8 mouse cellular contexts compared by ENCODE assay signal in the genomic region with DNA sequence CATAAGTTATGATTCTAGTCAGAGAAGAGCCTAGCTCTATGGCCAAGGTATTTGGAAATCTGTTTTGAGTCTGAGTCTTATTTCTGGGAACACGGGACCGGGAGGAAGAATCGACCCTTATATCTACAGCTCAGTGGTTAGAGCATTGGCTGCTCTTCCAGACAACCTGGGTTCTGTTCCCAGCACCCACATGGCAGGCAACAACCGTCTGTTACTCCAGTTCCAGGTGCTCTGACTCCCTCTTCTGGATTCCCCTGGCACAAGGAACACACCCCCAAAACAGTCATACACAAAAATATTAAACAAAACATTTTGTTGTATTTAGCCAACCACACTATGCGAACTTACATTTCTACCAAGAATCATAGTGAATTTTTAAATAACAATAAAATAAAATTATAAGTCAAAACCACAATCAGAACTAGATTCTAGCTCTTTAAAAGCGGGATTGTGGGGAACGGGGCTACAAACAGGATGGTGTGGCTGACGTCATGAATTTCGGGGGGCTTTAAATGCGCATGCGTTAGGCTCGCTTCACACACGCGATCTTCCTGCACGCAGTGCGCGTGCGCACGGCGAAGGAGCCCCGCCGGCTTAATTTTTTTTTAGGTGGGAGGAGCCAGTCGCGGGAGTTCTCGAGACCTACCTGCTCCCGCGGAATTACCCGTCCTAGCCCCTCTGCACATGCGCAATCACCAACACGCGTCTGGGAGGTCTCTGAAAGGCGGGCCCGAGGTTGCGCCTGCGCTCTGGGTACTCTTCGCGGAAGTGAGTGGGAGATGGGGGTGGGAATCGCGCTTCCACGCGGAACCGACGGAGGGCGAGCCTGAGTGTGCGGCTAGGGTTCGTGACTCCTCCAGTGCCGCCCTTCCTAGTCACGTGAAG. TPM values are rescaled to one million over a fixed set of nuclear protein-coding genes. Genes with fewer than 3 reads are reported as not detected.
A peak's percentile ranks its signal among the peaks of the same experiment; 100 is the strongest.
DNase-seq lines count a peak whose midpoint lies in the region; ATAC-seq and TF ChIP-seq lines count a peak whose summit lies in the region.

No protein-coding gene starts in this region.

- peak overlapping the region; percentile 1; the same call in 1 of the 2 replicates for H3K9ac ChIP-seq in forebrain, embryonic 12.5 days
- peak overlapping the region; percentile 48 for H3K9ac ChIP-seq in heart, postnatal 0 days (replicated peaks; ENCODE audit: low read depth, low read length)
- peak overlapping the region; percentile 65 for H3K9ac ChIP-seq in liver, embryonic 16.5 days (ENCODE audit: low read depth, low read length)
- peak overlapping the region; percentile 62 for H3K9ac ChIP-seq in neural tube, embryonic 13.5 days

- H3K36me3 ChIP-seq in E14TG2a.4 (ENCODE audit: insufficient read depth, low read length): no peaks in the 10 kb centered on the region
- no peaks in the 10 kb centered on the region for H3K36me3 ChIP-seq in forebrain, embryonic 12.5 days (replicated peaks)
- no peaks in the 10 kb centered on the region for H3K36me3 ChIP-seq in heart, postnatal 0 days (replicated peaks; ENCODE audit: control insufficient read depth, insufficient read depth, low read length)
- no peaks in the 10 kb centered on the region for H3K36me3 ChIP-seq in liver, embryonic 16.5 days (ENCODE audit: control insufficient read depth, insufficient read depth)
- no peaks in the 10 kb centered on the region for H3K36me3 ChIP-seq in neural tube, embryonic 13.5 days
- H3K36me3 ChIP-seq in testis, adult 2 months (ENCODE audit: control insufficient read depth, insufficient read depth, low read length): no peaks in the 10 kb centered on the region

- peak overlapping the region; percentile 49 for H3K4me2 ChIP-seq in forebrain, embryonic 12.5 days
- peak overlapping the region; percentile 58 for H3K4me2 ChIP-seq in heart, postnatal 0 days (ENCODE audit: low read depth, low read length)
- H3K4me2 ChIP-seq in liver, embryonic 16.5 days (ENCODE audit: low read depth, low read length): peak overlapping the region; percentile 78
- H3K4me2 ChIP-seq in neural tube, embryonic 13.5 days: peak overlapping the region; percentile 52

- peak; percentile 72 for TF ChIP-seq POLR2A in testis, adult 2 months (IDR thresholded peaks at IDR 0.05; ENCODE audit: control insufficient read depth, low read depth, low read length)

- peak; percentile 97 for ATAC-seq in forebrain, embryonic 12.5 days (ENCODE audit: low FRiP score)
- ATAC-seq in heart, postnatal 0 days (ENCODE audit: insufficient read depth, low read depth): peak; percentile 95
- peak; percentile 98 for ATAC-seq in liver, embryonic 16.5 days (ENCODE audit: low read depth)
- ATAC-seq in neural tube, embryonic 13.5 days (ENCODE audit: low read depth): peak; percentile 93

- H3K27ac ChIP-seq in forebrain, embryonic 12.5 days: 0 out of 2 replicates have a peak overlapping the region, but pooled peaks have one; percentile 43
- peak overlapping the region; percentile 93 for H3K27ac ChIP-seq in heart, postnatal 0 days (ENCODE audit: low read depth)
- peak overlapping the region; percentile 60 for H3K27ac ChIP-seq in liver, embryonic 16.5 days (ENCODE audit: low read length)
- peak overlapping the region; percentile 62 for H3K27ac ChIP-seq in neural tube, embryonic 13.5 days (replicated peaks)
- H3K27ac ChIP-seq in testis, adult 2 months (ENCODE audit: control insufficient read depth, insufficient read depth, low read depth, low read length): peak overlapping the region; percentile 73

- H3K4me1 ChIP-seq in E14TG2a.4 (replicated peaks; ENCODE audit: low read depth, low read length): peaks cover 22% of the 10 kb centered on the region
- H3K4me1 ChIP-seq in forebrain, embryonic 12.5 days: 0 out of 2 replicates have a peak, but pooled peaks cover 2% of the 10 kb centered on the region
- H3K4me1 ChIP-seq in heart, postnatal 0 days (ENCODE audit: control insufficient read depth, insufficient read depth): 0 out of 2 replicates have a peak, but pooled peaks cover 8% of the 10 kb centered on the region
- H3K4me1 ChIP-seq in liver, embryonic 16.5 days (ENCODE audit: control insufficient read depth, low read depth, low read length): peaks cover 18% of the 10 kb centered on the region
- peaks cover 7% of the 10 kb centered on the region; the same call in 1 of the 2 replicates for H3K4me1 ChIP-seq in neural tube, embryonic 13.5 days (replicated peaks)
- peaks cover 5% of the 10 kb centered on the region for H3K4me1 ChIP-seq in testis, adult 2 months (ENCODE audit: control insufficient read depth, insufficient read depth, low read length)

- H3K4me3 ChIP-seq in E14TG2a.4 (replicated peaks; ENCODE audit: low read length): peak overlapping the region; percentile 76
- H3K4me3 ChIP-seq in forebrain, embryonic 12.5 days (replicated peaks): peak overlapping the region; percentile 31
- peak overlapping the region; percentile 39 for H3K4me3 ChIP-seq in heart, postnatal 0 days (ENCODE audit: low read depth, low read length)
- peak overlapping the region; percentile 68 for H3K4me3 ChIP-seq in liver, embryonic 16.5 days (ENCODE audit: low read depth, low read length)
- H3K4me3 ChIP-seq in neural tube, embryonic 13.5 days: peak overlapping the region; percentile 38
- peak overlapping the region; percentile 90 for H3K4me3 ChIP-seq in testis, adult 2 months (ENCODE audit: control insufficient read depth, low read depth, low read length)

- TF ChIP-seq EP300 in heart, postnatal 0 days (IDR thresholded peaks at IDR 0.05; ENCODE audit: low read depth): no peak; the same call in 1 of the 2 replicates

- H3K9me3 ChIP-seq in E14TG2a.4 (ENCODE audit: low read length): no peaks in the 10 kb centered on the region
- H3K9me3 ChIP-seq in forebrain, embryonic 12.5 days: no peaks in the 10 kb centered on the region
- no peaks in the 10 kb centered on the region for H3K9me3 ChIP-seq in heart, postnatal 0 days (replicated peaks; ENCODE audit: control insufficient read depth, low read length)
- no peaks in the 10 kb centered on the region for H3K9me3 ChIP-seq in liver, embryonic 16.5 days (replicated peaks; ENCODE audit: control insufficient read depth, low read length)
- no peaks in the 10 kb centered on the region for H3K9me3 ChIP-seq in neural tube, embryonic 13.5 days

- TF ChIP-seq CTCF in E14TG2a.4 (conservative IDR thresholded peaks at IDR 0.05; ENCODE audit: low read length): no peak
- TF ChIP-seq CTCF in heart, postnatal 0 days (IDR thresholded peaks at IDR 0.05; ENCODE audit: low read depth): peak; percentile 35
- TF ChIP-seq CTCF in testis, adult 2 months (IDR thresholded peaks at IDR 0.05; ENCODE audit: control insufficient read depth, insufficient read depth, insufficient replicate concordance, low read depth, low read length): peak; percentile 21; the same call in 1 of the 2 replicates

- no peaks in the 10 kb centered on the region for H3K27me3 ChIP-seq in E14TG2a.4 (ENCODE audit: insufficient read depth, low read length)
- no peaks in the 10 kb centered on the region for H3K27me3 ChIP-seq in forebrain, embryonic 12.5 days
- H3K27me3 ChIP-seq in heart, postnatal 0 days (ENCODE audit: control insufficient read depth, insufficient read depth, low read length): no peaks in the 10 kb centered on the region
- H3K27me3 ChIP-seq in liver, embryonic 16.5 days (ENCODE audit: control insufficient read depth, insufficient read depth, low read depth, low read length): no peaks in the 10 kb centered on the region
- no peaks in the 10 kb centered on the region for H3K27me3 ChIP-seq in neural tube, embryonic 13.5 days
- no peaks in the 10 kb centered on the region for H3K27me3 ChIP-seq in testis, adult 2 months (ENCODE audit: control insufficient read depth, insufficient read depth, low read length)

- WGBS in forebrain, embryonic 12.5 days: 7% methylated on average over 48 of the region's 48 CpGs
- 8% methylated on average over 48 of the region's 48 CpGs for WGBS in heart, postnatal 0 days
- WGBS in liver, embryonic 16.5 days (ENCODE audit: insufficient replicate concordance): 7% methylated on average over 48 of the region's 48 CpGs
- WGBS in neural tube, embryonic 13.5 days: 8% methylated on average over 48 of the region's 48 CpGs

- DNase-seq in c-Kit-positive CD71-positive TER-119-positive erythroid progenitor cells, embryonic 14.5 days (ENCODE audit: low spot score): peak; percentile 100
- peak; percentile 100 for DNase-seq in heart, postnatal 0 days (ENCODE audit: low spot score)
- DNase-seq in kidney, postnatal 4 days: peak; percentile 98 to 99

RNA-seq across cellular contexts. Expression of a gene that starts 10.6 kb away (rescaled TPM):
- 9.0 and 9.7 TPM in 2 replicates for polyA plus RNA-seq in forebrain, embryonic 12.5 days (2016; fragmentation: Nextera tagmentation; extraction: Ambion mirVana)
- 6.5 and 8.7 TPM in 2 replicates for total RNA-seq in heart, postnatal 0 days (2014; rRNA removed; ENCODE audit: low replicate concordance)
- polyA plus RNA-seq in heart, postnatal 0 days (2015; fragmentation: Nextera tagmentation; extraction: Ambion mirVana): 10.7 and 11.1 TPM in 2 replicates
- 25.1 and 26.1 TPM in 2 replicates for polyA plus RNA-seq in liver, embryonic 16.5 days (2015; fragmentation: Nextera tagmentation; extraction: Ambion mirVana)
- 18.2 and 20.5 TPM in 2 replicates for polyA plus RNA-seq in neural tube, embryonic 13.5 days (2015; fragmentation: Nextera tagmentation; extraction: Ambion mirVana)
- 0.94 and 1.2 TPM in 2 replicates for polyA plus RNA-seq in testis, adult 2 months (2012; rRNA removed)

RNA-seq across cellular contexts. Expression of a gene that starts 10.8 kb away (rescaled TPM):
- polyA plus RNA-seq in forebrain, embryonic 12.5 days (2016; fragmentation: Nextera tagmentation; extraction: Ambion mirVana): 0.50 TPM in 1 of 2 replicates, not detected in the other
- total RNA-seq in heart, postnatal 0 days (2014; rRNA removed; ENCODE audit: low replicate concordance): not detected in 2 replicates
- polyA plus RNA-seq in heart, postnatal 0 days (2015; fragmentation: Nextera tagmentation; extraction: Ambion mirVana): 0.36 TPM in 1 of 2 replicates, not detected in the other
- polyA plus RNA-seq in liver, embryonic 16.5 days (2015; fragmentation: Nextera tagmentation; extraction: Ambion mirVana): not detected in 2 replicates
- 0.67 and 1.0 TPM in 2 replicates for polyA plus RNA-seq in neural tube, embryonic 13.5 days (2015; fragmentation: Nextera tagmentation; extraction: Ambion mirVana)
- 272 and 285 TPM in 2 replicates for polyA plus RNA-seq in testis, adult 2 months (2012; rRNA removed)

RNA-seq across cellular contexts. Expression of a gene that starts 42.7 kb away (rescaled TPM):
- polyA plus RNA-seq in forebrain, embryonic 12.5 days (2016; fragmentation: Nextera tagmentation; extraction: Ambion mirVana): 10.4 and 11.4 TPM in 2 replicates
- 23.9 and 43.4 TPM in 2 replicates for total RNA-seq in heart, postnatal 0 days (2014; rRNA removed; ENCODE audit: low replicate concordance)
- polyA plus RNA-seq in heart, postnatal 0 days (2015; fragmentation: Nextera tagmentation; extraction: Ambion mirVana): 18.7 and 21.2 TPM in 2 replicates
- 8.3 and 8.4 TPM in 2 replicates for polyA plus RNA-seq in liver, embryonic 16.5 days (2015; fragmentation: Nextera tagmentation; extraction: Ambion mirVana)
- polyA plus RNA-seq in neural tube, embryonic 13.5 days (2015; fragmentation: Nextera tagmentation; extraction: Ambion mirVana): 12.9 and 13.1 TPM in 2 replicates
- polyA plus RNA-seq in testis, adult 2 months (2012; rRNA removed): 68.0 and 71.3 TPM in 2 replicates

Comparison
In these comparisons a context has a peak if more than half of its experiments do, and no peak if none do; other contexts are left out.
1. Peak in every context shown above with its lines: DNase-seq, ATAC-seq, H3K4me3 ChIP-seq and H3K27ac ChIP-seq.
2. H3K4me3 ChIP-seq: peak in every context shown above with its lines; median percentile 90 in testis, adult 2 months; 76 in E14TG2a.4; 68 in liver, embryonic 16.5 days; 39 in heart, postnatal 0 days; 38 in neural tube, embryonic 13.5 days; 31 in forebrain, embryonic 12.5 days.
3. H3K27ac ChIP-seq: peak in every context shown above with its lines; median percentile 93 in heart, postnatal 0 days; 73 in testis, adult 2 months; 62 in neural tube, embryonic 13.5 days; 60 in liver, embryonic 16.5 days; 43 in forebrain, embryonic 12.5 days.
4. H3K9ac ChIP-seq: peak in every context shown above with its lines; median percentile 65 in liver, embryonic 16.5 days; 62 in neural tube, embryonic 13.5 days; 48 in heart, postnatal 0 days; 1 in forebrain, embryonic 12.5 days.
5. RNA of a gene that starts 10.8 kb away (polyA plus RNA-seq): 272 to 285 TPM in testis, adult 2 months; 0.67 to 1.0 TPM in neural tube, embryonic 13.5 days, 0.50 TPM in forebrain, embryonic 12.5 days, 0.36 TPM in heart, postnatal 0 days and not detected in liver, embryonic 16.5 days; every median in the first group is over 100 times any median in the second.